Mouse (Mus musculus) brain, embryonic 14.5 days (tissue): ENCODE data around the gene Kcnv2.

ENCODE experiments used
- CTCF ChIP-seq: fragments of 200-500 bp; IDR thresholded peaks from 2 replicates; pipeline ENCODE4 v1.5.1; 2012; ENCODE audit warnings: inconsistent platforms, mild to moderate bottlenecking, moderate library complexity, borderline replicate concordance; ENCODE audit not compliant: insufficient read depth, insufficient read length; ENCODE audit errors: extremely low read depth
- POLR2A ChIP-seq: fragments of 200-500 bp; IDR thresholded peaks from 2 replicates; pipeline ENCODE4 v1.6.1; 2012; ENCODE audit warnings: mild to moderate bottlenecking, inconsistent platforms, borderline replicate concordance; ENCODE audit not compliant: poor library complexity, insufficient read depth, insufficient read length, severe bottlenecking; ENCODE audit errors: extremely low read depth

DNA sequence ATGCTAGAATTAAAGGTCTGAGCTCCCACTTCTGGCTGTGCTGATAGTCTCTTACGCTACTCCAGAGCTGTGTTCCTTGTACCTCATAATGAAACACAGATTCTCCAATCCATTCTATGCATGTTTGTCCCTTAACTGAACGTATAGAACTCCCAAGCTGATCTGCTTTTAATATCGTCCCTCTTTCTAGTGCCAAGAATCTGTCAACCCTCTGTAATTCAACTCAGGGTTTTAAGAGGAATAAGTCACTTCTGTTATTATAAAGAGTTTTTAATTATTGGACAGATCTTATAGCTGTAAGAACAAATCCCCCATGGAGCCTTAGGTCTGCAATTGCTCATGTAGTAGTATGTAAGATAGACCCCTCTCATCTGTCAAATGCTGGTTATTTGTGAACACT is 5.8 kb downstream of the Kcnv2 start:
- TF ChIP-seq CTCF (no peak), POLR2A (no peak)
